Mouse (Mus musculus): ENCODE measurements around the gene Bnip3. TPM values are rescaled to one million over a fixed set of nuclear protein-coding genes. Genes with fewer than 3 reads are reported as not detected.

The Bnip3 gene
- 100 to 1,000 TPM; 152 to 182 TPM for total RNA-seq (2021)
- long read RNA-seq, experiment 1, transcript Bnip3-201 (6 exons, 1,756 nt) = major isoform, 466 of 482 reads
- long read RNA-seq, experiment 1, partial matches to known transcripts = 8 of 482 reads
- long read RNA-seq, experiment 1, other reads (novel, unspliced or antisense) = 6 of 482 reads
- long read RNA-seq, experiment 2, transcript Bnip3-201 (6 exons, 1,756 nt) = major isoform, 591 of 615 reads
- long read RNA-seq, experiment 2, partial matches to known transcripts = 7 of 615 reads
- long read RNA-seq, experiment 2, other reads (novel, unspliced or antisense) = 17 of 615 reads

DNA sequence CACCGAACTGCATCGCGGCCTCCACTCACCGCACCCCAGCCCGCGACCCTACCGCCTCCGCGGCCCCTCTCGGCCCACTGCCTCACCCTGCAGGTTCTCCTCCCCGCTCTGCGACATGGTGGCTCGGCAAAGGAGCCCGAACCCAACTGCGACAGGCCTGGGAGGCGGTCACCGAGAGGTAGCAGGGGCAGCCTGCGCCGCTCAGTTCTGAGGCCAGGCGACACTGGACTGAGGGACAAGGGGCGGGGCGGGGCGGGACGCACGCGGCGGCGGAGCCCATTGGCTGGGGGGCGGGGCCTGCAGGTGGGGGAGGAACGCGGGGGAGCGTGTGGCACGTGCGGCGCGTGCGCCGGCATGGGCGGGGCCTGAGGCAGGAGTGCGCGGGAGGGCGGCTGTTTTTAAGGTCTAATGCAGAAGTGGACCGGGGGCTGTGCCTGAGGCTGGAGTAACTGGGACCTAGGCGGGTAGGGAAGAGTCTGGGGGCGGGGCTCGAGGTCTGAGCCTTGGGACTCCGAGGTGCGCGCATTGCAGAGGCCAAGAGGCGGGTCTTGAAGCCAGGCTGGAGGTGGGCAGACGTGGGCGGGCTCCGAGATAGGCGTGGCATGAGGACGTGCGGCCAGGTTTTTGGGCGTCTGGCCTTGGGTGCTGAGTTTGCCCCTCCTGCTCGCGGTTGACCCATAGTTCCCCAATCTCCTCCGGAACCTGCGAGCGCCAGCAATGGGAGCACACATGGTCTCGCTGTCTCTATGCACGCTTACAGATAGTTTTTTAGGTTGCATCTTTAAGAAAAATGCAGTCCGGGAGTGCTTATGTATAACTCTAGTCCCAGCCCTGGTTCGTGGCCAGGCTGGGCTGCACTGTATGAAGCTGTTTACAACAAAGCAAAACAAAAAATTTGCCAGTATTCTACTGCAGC lies at the start of gene Bnip3:
Gene Bnip3, minus strand, starts transcription at position 243 of the 916 bp plus-strand sequence.
- peak; percentile 89 for DNase-seq

DNA sequence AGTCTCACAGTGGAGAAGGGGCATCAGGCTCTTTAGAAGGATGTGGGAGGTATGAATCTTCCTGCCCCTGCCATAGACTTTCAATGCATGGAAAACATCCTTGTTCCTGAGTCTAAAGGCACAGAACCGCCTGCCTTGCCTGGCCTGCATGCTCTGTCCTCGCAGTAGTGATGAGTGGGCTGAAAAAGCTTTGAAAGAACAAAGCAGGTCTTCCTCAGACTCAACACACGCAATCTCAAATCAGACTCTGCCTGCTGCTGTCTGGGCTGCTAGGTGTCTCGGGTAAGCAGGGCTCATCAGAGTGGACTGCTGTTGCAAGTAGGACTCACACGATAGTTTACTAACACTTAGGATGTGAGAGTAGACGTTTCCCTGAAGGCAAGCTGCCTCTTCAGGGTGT lies 47.8 kb upstream of the Bnip3 start:
- no peak for DNase-seq

DNA sequence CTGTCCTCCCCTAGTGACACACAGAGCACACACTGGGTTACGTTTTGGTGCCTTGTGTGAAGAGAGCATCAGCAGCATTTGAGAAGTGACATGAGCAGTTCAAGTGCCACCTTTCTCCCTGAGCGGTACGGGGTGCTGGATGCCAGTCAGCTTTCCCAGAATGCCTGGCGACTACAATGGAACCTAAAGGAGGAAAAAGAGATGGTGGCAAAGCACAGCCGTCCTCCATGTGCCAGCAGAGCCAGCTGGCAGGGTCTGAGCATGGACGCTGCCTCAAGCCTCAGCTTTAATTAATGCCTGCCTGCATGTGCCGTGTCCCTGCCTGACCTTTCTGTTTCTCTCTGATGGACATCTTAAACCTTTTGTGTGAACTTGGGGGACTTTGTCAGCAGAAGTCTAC lies 46.5 kb upstream of the Bnip3 start:
- DNase-seq = no peak

DNA sequence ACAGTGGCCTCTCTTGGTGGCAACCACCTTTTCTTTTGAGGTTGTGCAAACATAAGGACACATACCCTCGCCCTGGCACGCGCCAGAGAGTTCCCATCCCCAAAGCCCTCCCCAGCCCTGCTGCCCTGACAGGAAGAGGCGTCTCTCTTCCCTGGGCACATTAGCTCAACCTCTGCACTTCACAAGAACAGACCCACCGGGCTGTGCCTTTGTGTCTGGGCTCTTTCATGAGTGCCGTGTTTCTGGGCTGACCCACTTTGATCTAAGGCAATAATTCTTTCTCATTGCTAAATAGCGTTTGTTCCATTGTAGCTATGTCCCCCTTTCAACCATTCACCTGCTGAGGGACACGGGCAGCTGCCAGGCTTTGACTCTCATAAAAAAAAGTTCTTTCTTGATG lies 39.0 kb upstream of the Bnip3 start:
- no peak for DNase-seq

DNA sequence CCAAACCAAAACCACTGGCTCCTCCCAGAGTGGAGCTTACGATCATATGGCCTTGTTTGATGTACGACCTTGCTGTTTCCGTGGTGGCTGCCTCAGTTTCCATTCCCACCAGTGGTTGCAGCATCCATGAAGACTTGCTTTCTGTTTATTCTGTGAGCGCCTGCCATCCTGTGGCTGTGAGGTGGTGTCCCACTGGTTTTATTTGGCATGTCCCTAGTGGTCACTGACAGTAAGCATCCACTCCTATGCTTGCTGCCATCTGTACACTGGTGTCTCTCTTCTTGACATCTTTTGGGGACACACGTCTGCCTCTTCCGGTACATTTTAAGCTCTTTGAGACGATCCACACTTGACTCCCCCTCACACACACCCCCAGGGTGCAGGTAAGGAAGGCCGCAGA lies 38.4 kb upstream of the Bnip3 start:
- no peak for DNase-seq

DNA sequence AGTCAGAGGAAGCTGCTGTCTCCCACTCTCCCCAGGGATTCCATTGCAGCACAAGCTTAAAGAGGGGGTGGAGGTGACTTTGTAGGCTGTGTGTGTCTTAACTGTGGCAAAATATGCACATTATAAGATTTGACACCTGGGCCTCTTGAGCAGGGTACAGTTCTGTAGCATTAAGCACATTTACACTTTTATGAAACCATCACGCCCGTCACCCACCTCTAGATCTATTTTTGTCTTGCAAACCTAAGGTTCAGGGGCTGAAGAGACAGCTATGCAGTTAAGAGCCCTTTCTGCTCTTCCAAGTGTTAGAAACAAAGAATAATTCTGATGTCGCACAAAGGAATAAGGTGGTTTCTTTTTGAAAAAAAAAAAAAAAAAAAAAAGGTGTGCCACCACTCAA lies 36.3 kb upstream of the Bnip3 start:
- no peak for DNase-seq

DNA sequence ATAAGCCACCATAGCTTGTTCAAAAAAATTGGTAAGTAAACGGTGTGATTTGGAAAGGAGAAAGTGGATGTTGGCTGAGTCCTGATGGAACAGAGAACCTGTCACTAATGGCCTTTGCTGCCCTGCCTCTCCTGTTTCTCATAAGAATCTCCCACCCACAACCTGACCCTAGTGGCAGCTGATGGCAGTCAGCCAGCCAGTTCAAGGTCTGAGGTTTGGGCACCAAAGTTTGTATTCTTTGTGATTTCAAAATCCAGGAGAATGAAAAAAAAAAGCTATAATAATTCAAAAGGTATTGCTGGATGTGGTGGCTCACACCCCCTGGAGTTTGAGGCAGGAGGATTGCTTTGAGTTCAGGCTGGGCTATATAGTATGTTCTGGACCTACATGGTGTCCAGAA lies 33.0 kb upstream of the Bnip3 start:
- no peak for DNase-seq

DNA sequence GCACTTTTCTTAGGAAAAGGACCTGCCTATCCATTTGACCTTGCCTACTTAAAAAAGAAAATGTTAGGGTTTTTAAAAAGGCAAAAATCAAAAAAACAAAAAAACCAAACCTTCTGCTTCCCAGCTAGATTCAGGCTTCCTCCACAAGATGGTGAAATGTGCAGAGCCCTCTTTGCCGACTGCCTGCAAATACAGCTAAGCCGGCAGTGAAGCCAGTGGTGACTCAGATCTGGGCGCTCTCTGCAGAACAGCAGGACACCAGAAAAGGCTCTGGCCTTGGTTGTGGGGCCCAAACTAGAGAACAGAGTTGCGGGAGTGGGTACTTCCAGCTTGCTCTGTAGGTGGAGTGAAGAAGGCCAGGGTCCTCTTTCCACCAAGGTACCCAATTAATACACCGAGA lies 32.3 kb upstream of the Bnip3 start:
- no peak for DNase-seq

DNA sequence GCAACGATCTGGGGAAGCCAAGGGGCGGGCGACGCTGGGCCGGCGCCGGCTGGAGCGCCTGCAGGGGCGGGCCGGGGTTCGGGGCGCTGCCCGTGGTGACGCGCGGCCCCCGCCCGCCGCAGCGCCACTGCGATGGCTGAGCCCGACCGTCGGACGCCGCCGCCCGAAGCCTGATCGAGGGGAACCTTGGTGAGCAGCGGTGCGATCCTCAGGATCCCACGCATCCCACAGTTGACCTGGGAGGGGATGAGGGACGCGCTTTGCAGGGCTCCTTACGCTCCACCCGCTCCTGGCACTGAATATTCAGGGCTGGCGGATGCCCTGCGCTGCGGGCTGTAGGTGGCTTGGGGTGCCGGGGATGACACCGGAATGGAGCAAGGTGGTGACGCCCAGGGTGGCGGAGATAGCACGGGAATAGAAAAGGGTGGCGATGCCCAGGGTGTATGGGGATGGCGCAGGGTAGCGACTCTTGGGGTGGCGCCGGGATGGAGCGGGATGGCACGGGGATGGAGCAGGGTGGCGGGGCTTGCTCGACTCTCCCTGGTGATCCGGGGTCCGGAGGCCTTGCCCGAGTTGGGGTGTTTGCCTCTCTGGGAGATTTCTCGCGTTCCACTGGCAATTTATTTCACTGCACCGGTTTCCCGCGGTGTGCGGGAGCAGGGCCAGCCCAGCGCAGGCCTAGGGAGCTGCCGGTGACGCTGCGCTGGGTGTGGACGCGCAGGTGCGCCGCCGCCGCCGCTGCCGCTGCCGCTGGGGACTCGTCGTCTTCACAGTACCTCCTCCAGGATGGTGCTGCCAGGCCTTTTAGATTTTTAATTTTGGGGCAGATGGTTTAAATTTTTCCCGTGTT lies 31.5 kb upstream of the Bnip3 start, which contains the start of gene Jakmip3:
Gene Jakmip3, plus strand, starts transcription at position 119 of the 850 bp plus-strand sequence.
- DNase-seq = no peak

DNA sequence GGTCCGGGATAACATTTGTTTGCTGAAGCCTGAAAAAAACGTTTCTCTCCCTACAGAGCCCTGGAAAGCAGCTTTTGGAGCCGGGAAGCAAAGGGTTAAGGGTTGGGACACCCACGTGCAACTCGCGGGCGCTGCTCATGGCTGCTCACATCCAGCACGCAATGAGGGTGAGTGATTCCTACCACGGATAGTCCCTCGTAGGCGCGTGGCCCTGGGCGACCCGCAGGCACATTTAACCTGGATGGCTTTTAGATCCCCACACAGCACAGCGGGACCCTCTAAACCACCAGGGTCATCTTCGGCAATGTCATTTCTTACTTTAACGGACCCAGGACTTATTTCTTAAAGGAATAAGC lies 30.9 kb upstream of the Bnip3 start:
- no peak for DNase-seq

DNA sequence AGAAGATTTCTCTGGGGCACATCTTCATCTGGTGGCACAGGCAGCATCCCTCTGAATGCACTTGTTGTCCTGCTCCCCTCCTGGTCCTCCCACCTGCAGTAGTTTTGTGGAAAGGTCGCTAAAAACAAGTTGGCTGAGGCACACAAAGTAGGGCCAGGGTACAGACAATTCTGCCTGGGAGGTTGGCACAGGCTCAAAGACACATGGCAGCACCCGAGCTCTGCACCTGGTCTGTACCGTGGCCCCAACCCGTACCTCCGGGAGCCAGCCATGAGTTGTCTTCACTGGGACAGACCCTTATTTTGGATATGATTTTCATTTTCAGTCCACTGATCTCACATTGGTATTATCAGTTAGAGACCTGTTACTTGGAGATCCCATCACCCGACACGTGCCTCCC lies 29.7 kb upstream of the Bnip3 start:
- DNase-seq = no peak

DNA sequence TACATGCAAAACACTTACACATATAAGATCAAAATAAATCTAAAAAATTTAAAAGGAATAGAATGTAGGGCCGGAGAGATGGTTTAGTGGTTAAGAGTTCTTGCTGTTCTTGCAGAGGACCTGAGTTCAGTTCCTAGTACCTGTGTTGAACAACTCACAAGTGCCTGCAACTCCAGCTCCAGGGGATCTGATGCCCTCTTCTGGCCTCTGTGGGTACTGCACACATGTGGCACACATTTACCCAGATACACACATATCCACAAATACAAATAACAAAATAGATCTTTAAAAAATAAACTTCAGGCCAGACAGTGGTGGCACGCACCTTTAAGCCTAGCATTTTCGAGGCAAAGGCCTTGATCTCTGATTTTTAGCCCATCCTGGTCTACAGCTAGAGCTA lies 25.2 kb upstream of the Bnip3 start:
- DNase-seq = no peak

DNA sequence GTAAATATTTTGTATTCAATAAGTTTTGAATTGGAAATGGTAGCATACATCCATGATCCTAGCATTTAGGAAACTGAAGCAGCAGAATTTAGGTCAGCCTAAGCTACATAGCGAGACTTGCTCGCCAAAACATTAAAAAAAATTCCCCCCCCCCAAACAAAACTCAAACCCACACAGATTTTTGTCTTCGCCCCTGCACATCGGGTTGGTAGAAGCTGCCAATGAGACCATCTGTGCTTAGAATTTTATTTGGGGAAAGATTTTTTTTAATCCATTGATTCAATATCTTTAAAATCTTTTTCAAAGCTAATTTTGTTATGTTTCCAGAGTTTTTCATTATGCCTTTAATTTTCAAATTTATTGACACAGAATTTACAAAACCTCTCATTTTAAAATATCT lies 19.1 kb upstream of the Bnip3 start:
- DNase-seq = no peak

DNA sequence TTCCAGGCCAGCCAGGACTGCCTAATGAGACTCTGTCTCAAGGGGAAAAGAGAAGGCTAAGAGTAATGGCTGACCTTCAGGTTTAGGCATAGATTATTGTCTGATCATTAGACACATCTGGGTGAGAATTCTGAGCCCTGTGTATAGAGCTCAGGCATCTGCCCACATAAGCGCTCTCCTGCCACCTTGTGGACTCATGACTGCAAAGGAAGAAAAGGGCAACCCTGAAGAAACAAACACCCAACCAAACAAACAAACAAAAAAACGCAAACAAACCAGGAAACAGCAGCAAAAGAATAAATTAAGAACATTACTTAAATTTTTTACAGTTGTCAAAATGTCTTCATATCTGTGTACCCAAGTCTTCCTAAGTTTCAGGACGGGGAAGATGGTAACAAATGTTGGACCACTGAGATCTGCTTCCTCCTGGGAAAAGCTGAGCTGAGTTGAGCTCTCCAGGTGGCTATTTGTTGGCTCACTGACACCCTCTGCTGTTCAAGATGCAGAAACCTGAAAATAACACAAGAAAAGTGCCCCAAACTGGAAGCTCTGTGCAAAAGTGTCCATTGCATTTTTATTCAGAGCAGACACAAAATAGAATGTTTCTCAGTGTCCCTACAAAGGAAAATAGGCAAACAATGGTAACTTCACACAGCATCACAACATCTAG lies 14.6 kb upstream of the Bnip3 start:
- DNase-seq = no peak

DNA sequence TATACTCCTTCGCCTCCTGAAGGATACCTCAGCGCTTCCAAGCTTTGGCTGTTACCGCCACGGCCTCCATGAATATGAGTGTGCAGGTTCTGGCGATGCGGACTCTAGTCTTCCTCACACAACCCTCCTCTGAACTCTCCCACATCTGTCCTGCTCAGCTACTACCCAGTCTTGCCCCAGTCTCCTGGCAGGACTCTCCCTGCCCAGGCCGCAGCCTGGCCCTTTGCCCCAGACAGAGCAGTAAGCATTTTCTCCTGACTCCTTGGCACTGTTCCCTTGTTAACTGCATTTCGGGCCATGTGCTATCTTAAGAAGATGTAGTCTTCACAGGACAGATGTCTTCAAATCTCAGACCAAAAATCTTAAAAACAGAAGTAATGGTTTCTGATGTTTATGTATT lies 12.3 kb upstream of the Bnip3 start:
- DNase-seq = no peak

DNA sequence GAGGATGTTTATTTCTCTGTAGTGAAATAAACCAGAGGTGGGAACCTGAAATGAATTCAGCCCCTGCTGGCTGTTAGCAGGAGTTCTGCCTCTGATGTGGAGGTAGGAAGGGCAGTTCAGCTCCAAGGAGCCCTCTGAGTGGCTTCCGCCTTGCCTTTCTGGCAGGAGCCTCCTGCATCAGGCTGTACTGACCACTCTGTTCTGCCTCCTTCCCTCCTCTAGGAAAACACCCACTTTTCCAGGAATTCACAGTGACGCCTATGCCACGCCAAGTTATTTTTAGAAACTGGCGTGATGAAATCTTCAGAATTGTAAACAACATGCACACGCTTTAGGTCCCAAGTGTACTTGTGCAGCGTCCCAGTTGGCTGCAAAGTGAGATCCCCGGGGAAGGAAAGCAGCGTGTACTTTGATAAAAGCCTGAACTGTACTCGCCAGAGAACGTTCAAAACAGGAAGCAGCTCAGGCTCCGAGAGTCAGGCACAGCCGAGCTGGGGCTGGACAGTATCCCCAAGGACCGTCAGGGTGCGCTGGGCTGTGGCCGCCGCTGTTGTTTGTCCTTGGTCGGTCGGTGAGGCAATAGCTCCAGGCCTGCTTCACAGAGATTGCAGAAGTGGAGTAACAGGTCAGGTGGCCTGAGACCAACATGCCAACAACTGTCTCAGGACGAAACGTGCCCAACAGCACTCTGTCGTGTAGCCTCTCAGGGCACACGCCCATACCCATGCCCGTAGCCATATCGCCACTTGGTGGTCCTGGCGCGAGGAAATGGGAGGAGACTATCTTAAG lies 10.0 kb upstream of the Bnip3 start:
- DNase-seq = peak; percentile 85

DNA sequence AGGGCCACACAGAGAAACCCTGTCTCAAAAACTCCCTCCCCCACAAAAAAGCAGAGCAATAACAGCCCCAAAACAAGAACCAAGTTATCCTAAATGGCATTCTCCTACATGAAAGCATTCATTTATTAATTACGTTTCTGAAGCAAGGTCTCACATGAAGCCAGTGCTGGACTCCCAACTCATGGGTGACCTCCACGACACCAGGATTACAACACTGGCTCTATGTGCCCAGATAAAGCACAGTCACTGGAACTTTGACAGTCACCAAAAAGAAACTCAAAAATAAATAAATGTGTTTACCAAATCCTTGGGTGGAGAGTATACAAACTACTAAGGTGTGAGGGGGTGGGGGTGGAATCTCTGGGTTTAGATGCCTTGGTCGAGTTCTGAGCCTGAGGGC lies 4.3 kb upstream of the Bnip3 start:
- no peak for DNase-seq

DNA sequence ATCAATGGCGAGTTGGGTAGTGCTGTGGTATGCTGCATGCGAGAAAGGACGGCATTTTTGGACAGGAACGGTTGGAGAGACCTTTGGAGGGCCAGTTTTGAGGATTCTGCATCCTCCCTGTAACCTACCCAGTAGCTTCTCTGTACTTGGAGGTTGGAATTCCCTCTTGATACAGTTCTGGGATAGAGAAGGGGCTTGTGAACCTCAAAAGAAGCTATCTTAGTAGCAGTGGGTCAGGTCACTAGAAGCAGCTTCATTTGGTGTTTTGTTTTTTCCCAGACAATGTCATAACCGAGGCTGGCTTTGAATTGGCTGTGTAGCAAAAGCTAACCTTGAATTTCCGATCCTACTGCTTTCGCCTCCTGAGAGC lies 859 bp upstream of the Bnip3 start:
- no peak for DNase-seq

DNA sequence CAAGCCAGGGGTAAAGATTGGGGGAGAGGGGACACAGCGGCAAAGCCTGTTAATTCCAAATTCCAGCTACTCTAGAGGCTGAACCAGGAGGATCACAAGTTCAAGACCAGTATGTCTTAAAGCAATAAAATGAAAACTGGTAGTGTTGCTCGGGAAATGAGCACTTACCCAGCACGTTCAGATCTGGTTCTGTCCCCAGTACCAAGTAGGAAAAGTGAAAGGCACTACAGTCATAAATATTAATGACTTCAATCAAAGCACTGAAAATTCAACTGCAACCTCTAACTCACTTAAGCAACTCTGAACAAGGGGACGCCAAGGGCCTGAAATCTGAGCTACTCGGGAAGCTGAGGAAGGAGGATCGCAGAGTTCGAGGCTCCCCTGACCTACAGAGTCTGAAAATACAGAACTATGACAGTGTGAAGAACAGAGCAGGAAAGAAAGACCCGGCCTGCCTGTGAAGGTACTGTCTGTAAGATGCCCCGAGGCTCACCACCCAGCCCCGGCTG lies 497 bp downstream of the Bnip3 start:
- DNase-seq = no peak

DNA sequence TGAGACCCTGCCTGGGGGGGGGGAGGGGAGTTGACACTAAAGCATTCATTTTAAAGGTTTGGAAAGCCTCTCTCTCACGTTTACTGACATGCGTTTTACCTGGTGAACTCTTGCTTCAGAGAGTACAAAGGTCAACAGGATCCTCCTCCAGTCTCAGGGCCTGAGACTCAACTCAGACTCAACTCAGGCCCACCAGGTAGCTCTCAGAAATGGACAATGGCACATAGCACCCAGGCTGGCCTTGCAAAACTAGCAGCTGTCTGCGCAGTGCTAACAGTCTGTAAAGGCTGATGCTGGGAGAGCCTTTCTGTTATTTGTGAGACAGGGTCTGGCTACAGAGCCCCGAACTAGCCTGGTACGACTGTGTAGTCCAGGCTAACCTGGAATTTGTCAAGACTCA lies 1.3 kb downstream of the Bnip3 start:
- DNase-seq = no peak

DNA sequence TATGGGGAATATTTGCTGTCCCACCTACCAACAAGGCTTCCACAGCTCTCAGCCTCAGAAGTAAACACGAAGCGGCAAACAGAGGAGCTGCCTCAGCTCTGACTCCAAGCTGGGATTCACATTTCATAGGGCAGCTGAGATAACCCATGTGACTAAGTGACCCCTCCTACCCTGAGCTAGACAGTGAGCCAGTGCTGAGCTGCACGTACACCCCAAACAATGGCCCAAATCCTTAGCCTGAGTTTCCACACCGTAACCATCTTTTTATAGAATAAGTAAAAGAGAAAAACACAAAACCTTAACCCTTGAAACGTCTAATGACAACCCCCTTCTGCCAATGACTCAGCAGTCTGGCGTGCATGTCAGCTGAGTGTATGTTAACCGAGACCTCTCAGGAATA lies 2.3 kb downstream of the Bnip3 start:
- peak; percentile 58 for DNase-seq
